Mouse (Mus musculus) ES-E14 (cell line): Measurements from ENCODE around the gene Rab15. TPM values are rescaled to one million over a fixed set of nuclear protein-coding genes. Genes with fewer than 3 reads are reported as not detected.
A peak's percentile ranks its signal among the peaks of the same experiment; 100 is the strongest.

Experiments
- DNase-seq: peaks from one replicate; pipeline ENCODE4 v3.0.0-alpha.2; 2013; ENCODE audit warnings: low read depth, low spot score
- H3K27ac ChIP-seq: 2 replicates; pipeline ENCODE4 v1.5.1; 2012; ENCODE audit warnings: low read depth, mild to moderate bottlenecking, low read length, moderate library complexity, mixed read lengths; ENCODE audit not compliant: poor library complexity, insufficient read depth, severe bottlenecking
- H3K36me3 ChIP-seq: 2 replicates; pipeline ENCODE4 v1.6.1; 2012; ENCODE audit warnings: mild to moderate bottlenecking, low read length, moderate library complexity, mixed read lengths; ENCODE audit not compliant: control insufficient read depth, poor library complexity, insufficient read depth, severe bottlenecking
- H3K4me1 ChIP-seq, 2 experiments: fragments of 150-350 bp in 1 of 2; sonication (generic) in 1 of 2; 2 replicates each; pipeline ENCODE4 v1.6.1; 2012; ENCODE audit warnings: low read length in 2 of 2, mild to moderate bottlenecking in 1 of 2, mixed read lengths in 1 of 2; ENCODE audit not compliant: control insufficient read depth in 2 of 2, insufficient read depth in 2 of 2, poor library complexity in 1 of 2
- H3K4me3 ChIP-seq, 2 experiments: fragments of 150-350 bp in 1 of 2; sonication (generic) in 1 of 2; 2 replicates each; pipeline ENCODE4 v1.5.1; 2012; ENCODE audit warnings: low read length in 2 of 2, low read depth in 1 of 2, mild to moderate bottlenecking in 1 of 2, mixed read lengths in 1 of 2; ENCODE audit not compliant: insufficient read depth in 1 of 2, poor library complexity in 1 of 2, severe bottlenecking in 1 of 2
- H3K9ac ChIP-seq: 2 replicates; pipeline ENCODE4 v1.6.1; 2012; ENCODE audit warnings: low read depth, mild to moderate bottlenecking, low read length, mixed read lengths; ENCODE audit not compliant: poor library complexity, insufficient read depth, severe bottlenecking
- H3K9me3 ChIP-seq: fragments of 150-350 bp; sonication (generic); 2 replicates; pipeline ENCODE4 v1.6.1; 2012; ENCODE audit warnings: low read depth, mild to moderate bottlenecking, low read length; ENCODE audit not compliant: control insufficient read depth, insufficient read depth
- CHD2 ChIP-seq: IDR thresholded peaks from 2 replicates; pipeline ENCODE4 v1.6.1; 2014; ENCODE audit warnings: mild to moderate bottlenecking, low read depth, low read length, inconsistent platforms
- HCFC1 ChIP-seq: IDR thresholded peaks from 2 replicates; pipeline ENCODE4 v1.6.1; 2012; ENCODE audit warnings: low read length, inconsistent platforms, borderline replicate concordance; ENCODE audit not compliant: insufficient read depth
- MAFK ChIP-seq: IDR thresholded peaks from 2 replicates; pipeline ENCODE4 v1.6.1; 2014; ENCODE audit warnings: mild to moderate bottlenecking, low read depth, low read length, inconsistent platforms; ENCODE audit not compliant: insufficient read depth
- ZC3H11A ChIP-seq: IDR thresholded peaks from 2 replicates; pipeline ENCODE4 v1.6.1; 2012; ENCODE audit warnings: low read depth, mild to moderate bottlenecking, inconsistent platforms, low read length, borderline replicate concordance
- ZNF384 ChIP-seq: IDR thresholded peaks from 2 replicates; pipeline ENCODE4 v1.6.1; 2012; ENCODE audit warnings: low read depth, low read length, inconsistent platforms
- in situ Hi-C, 2 experiments: fragments of 600-800 bp; cut with MboI; formaldehyde crosslinking; loops; one replicate each; pipeline ENCODE4 v1.15.1; 2025; ENCODE audit warnings: low sequenced_read_pairs in 2 of 2, inconsistent platforms in 1 of 2; ENCODE audit not compliant: unreplicated experiment in 2 of 2
- total RNA-seq: library from RNA; depleted of rRNA; stranded (reverse); fragments of 300-350 nt; gene quantifications from 2 replicates; pipeline ENCODE4 v1.2.3, GENCODE M21; 2012

The Rab15 gene
- total RNA-seq, 1 experiment = 9.5 TPM

DNA sequence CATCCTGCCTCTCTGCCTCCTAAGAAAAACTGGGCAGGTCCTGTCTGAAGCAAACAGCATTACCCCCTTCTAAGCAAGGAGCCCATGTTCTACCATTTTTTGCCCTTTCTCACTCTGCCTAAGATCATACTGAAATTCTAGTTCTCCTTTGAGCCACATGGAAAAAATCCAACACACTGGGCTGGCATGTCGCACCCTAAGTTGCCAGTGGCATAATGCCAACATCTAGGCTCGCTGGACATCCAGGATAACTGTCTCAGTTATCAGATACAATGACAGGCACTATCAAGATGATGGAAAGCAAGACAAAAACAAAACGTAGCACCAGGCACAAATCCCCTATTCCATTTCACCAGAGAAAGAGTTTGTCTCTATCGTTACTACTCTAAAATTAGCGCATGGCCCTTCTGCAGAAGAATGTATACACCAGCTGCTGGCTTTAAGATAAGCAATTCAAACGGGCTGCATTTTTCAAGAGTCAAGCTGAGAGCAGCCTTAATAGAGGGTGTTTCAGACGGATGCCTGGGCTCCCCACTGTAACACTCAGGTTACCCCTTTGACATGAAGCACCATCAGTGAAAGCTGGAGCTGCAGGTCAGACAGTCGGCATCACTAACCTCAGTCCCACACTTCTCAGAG, 32.1 kb downstream of the Rab15 start:
- no peaks in the 10 kb centered on the region for H3K9me3 ChIP-seq
- no peak overlapping the region for H3K27ac ChIP-seq
- no peak overlapping the region for H3K9ac ChIP-seq
- TF ChIP-seq ZC3H11A (no peak), CHD2 (no peak), HCFC1 (no peak), ZNF384 (no peak), MAFK (no peak)
- H3K4me1 ChIP-seq = peaks cover 2 to 6% of the 10 kb centered on the region in 2 experiments; a peak in 3 of 4 replicates
- H3K36me3 ChIP-seq = no peaks in the 10 kb centered on the region
- H3K4me3 ChIP-seq = no peak overlapping the region
- DNase-seq = no peak
- in situ Hi-C loops = no loop called here

DNA sequence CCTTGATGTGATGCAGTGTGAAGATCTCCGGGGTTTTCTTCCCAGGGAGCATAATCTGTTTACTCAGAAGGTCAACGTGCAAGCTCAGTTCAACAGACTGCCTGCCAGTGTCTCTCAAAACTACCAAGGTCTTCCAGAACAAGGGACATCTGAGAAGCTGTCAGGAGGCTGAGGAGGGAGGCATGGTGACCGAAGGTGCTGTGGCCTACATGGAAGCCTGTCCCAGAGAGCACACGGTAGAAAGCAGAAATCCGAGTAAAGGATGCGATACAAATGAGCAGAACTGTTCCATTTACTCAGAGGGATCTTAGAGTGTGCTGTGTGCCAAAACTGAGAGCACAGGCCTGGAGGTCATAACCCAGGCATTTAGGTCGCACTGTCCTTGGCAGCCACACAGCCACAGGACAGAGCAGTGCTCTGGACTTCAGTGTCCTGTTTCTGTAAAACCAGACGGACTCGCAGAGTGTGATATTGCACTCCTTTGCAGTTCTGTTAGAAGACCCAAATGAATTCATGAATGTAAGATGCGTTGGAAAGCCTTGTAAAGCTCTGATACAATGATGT, 38.6 kb downstream of the Rab15 start:
- Histone ChIP-seq H3K9me3 (peaks cover 5% of the 10 kb centered on the region; the same call in 1 of the 2 replicates), H3K27ac (no peak overlapping the region), H3K9ac (no peak overlapping the region), H3K4me1 (no peaks in the 10 kb centered on the region), H3K4me3 (no peak overlapping the region), H3K36me3 (peaks cover 4% of the 10 kb centered on the region; the same call in 1 of the 2 replicates)
- no peak for DNase-seq
- in situ Hi-C loops = no loop called here
- TF ChIP-seq ZNF384 (no peak), ZC3H11A (no peak), MAFK (no peak), HCFC1 (no peak), CHD2 (no peak)

DNA sequence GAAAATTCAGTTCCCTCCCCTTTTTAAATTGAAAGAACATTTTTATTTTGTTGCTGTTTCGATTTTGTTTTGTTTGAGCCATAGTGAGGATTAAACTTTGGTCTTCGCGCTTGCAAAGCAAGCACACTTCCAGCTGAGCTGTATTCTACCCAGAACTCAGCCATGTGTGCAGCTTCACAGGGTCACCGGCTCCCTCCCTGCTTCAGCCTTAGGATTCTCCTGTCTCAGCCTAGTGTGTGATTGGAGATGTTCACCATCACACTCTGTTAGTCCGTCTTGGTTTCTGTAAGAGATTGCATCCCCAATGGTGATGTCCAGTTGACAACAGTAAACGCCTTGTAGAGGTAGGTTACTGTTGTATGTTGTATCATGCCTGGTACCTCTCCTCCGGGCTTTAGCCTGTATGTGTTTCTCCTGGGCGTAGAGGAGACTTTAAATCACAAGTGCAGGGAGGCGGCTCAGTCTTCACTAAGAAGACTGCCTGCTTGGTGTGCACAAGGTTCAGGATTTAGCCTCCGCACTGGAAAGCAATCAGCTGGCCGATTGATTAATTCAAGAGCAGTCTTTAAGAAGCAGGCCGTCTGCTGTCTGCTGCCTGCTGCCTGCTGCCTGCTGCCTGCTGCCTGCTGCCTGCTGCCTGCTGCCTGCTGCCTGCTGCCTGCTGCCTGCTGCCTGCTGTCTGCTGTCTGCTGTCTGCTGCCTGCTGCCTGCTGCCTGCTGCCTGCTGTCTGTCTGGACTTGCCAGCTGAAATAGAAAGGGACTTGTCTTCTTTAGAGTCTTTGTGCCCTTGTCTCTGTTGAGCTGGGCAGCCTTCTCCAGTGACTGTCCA, 41.9 kb downstream of the Rab15 start:
- Histone ChIP-seq H3K4me3 (peak overlapping the region in 1 of 2 experiments; percentile 23; a peak in 1 of 4 replicates), H3K9ac (peak overlapping the region; percentile 47; the same call in 1 of the 2 replicates), H3K36me3 (peaks cover 4% of the 10 kb centered on the region; the same call in 1 of the 2 replicates), H3K9me3 (peaks cover 5% of the 10 kb centered on the region; the same call in 1 of the 2 replicates), H3K27ac (no peak overlapping the region), H3K4me1 (no peaks in the 10 kb centered on the region)
- TF ChIP-seq CHD2 = no peak
- TF ChIP-seq MAFK = no peak
- no peak for TF ChIP-seq ZNF384
- TF ChIP-seq ZC3H11A = no peak
- no peak for TF ChIP-seq HCFC1
- in situ Hi-C loops = no loop called here
- DNase-seq = no peak

DNA sequence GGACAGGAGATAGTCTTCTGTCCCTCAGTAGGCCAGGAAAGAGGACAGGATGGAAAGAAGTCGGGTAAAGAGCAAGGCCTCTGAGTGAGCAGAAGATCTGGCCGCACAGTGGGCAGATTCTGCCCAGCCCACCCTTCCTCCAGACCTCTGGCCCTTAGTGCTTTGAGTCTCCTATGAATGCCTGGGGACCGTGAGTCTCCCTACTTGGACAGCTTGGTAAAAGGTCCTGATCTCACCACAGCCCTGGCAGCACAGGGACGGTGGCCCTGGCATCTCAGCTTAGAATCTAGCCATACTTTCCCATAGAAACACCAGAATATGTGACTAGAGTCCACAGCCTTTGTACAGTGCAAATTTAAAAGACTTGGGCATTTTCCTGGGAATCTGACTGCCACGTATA, 42.8 kb downstream of the Rab15 start:
- Histone ChIP-seq H3K4me1 (no peaks in the 10 kb centered on the region), H3K4me3 (no peak overlapping the region), H3K9me3 (peaks cover 5% of the 10 kb centered on the region; the same call in 1 of the 2 replicates), H3K36me3 (peaks cover 4% of the 10 kb centered on the region; the same call in 1 of the 2 replicates), H3K27ac (no peak overlapping the region), H3K9ac (no peak overlapping the region)
- no peak for DNase-seq
- in situ Hi-C loops = no loop called here
- TF ChIP-seq ZNF384 (no peak), MAFK (no peak), HCFC1 (no peak), ZC3H11A (no peak), CHD2 (no peak)
